In the genomic region with DNA sequence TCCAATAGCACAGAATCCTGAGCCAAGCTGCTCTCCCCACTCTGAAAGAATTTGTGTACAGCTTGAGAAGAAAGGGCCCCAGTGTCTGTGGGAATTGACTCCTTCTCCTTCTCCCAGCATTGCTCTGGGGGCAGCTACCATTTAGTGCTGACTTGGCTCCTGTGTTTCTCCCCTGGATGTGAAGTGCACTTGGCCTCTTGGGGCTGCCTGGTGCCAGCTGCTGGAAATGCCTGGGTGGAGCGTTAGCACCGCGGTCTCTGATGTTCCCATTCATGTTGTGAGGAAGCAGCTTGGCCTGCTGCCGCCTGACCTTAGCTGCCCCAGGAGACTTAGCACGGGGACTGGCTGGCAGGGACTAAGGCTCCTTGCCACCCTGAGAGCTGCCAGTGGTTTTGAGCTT, we compare ENCODE assay signal across 10 mouse cellular contexts. TPM values are rescaled to one million over a fixed set of nuclear protein-coding genes. Genes with fewer than 3 reads are reported as not detected.
DNase-seq lines count a peak whose midpoint lies in the region; ATAC-seq and TF ChIP-seq lines count a peak whose summit lies in the region.
"Had no signal": no experiment of that assay in that cellular context is flagged by ENCODE, and none has a peak within 500 bp of the region (broad histone marks: within the 10 kb centered on the region; RNA-seq: fewer than 3 reads in every experiment).

No protein-coding gene starts in this region.

- H3K4me2 ChIP-seq in forebrain, postnatal 0 days (ENCODE audit: low read depth): no peak overlapping the region
- H3K4me2 ChIP-seq in forebrain, embryonic 12.5 days: no peak overlapping the region
- no peak overlapping the region for H3K4me2 ChIP-seq in intestine, postnatal 0 days (replicated peaks; ENCODE audit: low read depth)

- WGBS in forebrain, postnatal 0 days: 79% methylated on average over 5 of the region's 5 CpGs
- 92% methylated on average over 5 of the region's 5 CpGs for WGBS in forebrain, embryonic 12.5 days
- WGBS in intestine, postnatal 0 days: 88% methylated on average over 5 of the region's 5 CpGs

- H3K4me1 ChIP-seq in forebrain, postnatal 0 days (ENCODE audit: insufficient read depth): no peaks in the 10 kb centered on the region
- H3K4me1 ChIP-seq in forebrain, embryonic 12.5 days: no peaks in the 10 kb centered on the region
- H3K4me1 ChIP-seq in intestine, postnatal 0 days (replicated peaks; ENCODE audit: control insufficient read depth, insufficient read depth, low read length): no peaks in the 10 kb centered on the region

- no peaks in the 10 kb centered on the region for H3K27me3 ChIP-seq in forebrain, postnatal 0 days (ENCODE audit: insufficient read depth, low read length)
- no peaks in the 10 kb centered on the region for H3K27me3 ChIP-seq in forebrain, embryonic 12.5 days
- no peaks in the 10 kb centered on the region for H3K27me3 ChIP-seq in intestine, postnatal 0 days (replicated peaks; ENCODE audit: control insufficient read depth, insufficient read depth, low read length)
- H3K27me3 ChIP-seq: CH12.LX had no signal

- H3K36me3 ChIP-seq in forebrain, postnatal 0 days (ENCODE audit: insufficient read depth): peaks cover 97% of the 10 kb centered on the region
- H3K36me3 ChIP-seq in forebrain, embryonic 12.5 days (replicated peaks): peaks cover 99% of the 10 kb centered on the region
- peaks cover 96% of the 10 kb centered on the region for H3K36me3 ChIP-seq in intestine, postnatal 0 days (ENCODE audit: control insufficient read depth, insufficient read depth)

- DNase-seq in forebrain, postnatal 0 days: peak; percentile 46
- peak; percentile 46 for DNase-seq in adrenal gland, postnatal 25 days
- peak; percentile 81 to 84 for DNase-seq in heart, adult 9 months (ENCODE audit: low spot score in 2 of 2)
- DNase-seq in left cerebral cortex, postnatal 14 days (ENCODE audit: low spot score in 2 of 2): peak; percentile 66 to 73
- DNase-seq in B cell, adult 2 months: no peak
- DNase-seq in testis, postnatal 14 days (ENCODE audit: low spot score): no peak

- no peak for TF ChIP-seq CTCF in forebrain, postnatal 0 days (IDR thresholded peaks at IDR 0.05; ENCODE audit: low read depth)
- TF ChIP-seq CTCF in intestine, postnatal 0 days (IDR thresholded peaks at IDR 0.05; ENCODE audit: low read depth): no peak

- H3K9me3 ChIP-seq in forebrain, postnatal 0 days (ENCODE audit: low read length): no peaks in the 10 kb centered on the region
- H3K9me3 ChIP-seq in forebrain, embryonic 12.5 days: no peaks in the 10 kb centered on the region
- H3K9me3 ChIP-seq in intestine, postnatal 0 days (ENCODE audit: control insufficient read depth): no peaks in the 10 kb centered on the region

- H3K27ac ChIP-seq in forebrain, postnatal 0 days (ENCODE audit: low read depth, low read length): no peak overlapping the region
- H3K27ac ChIP-seq in forebrain, embryonic 12.5 days: no peak overlapping the region
- H3K27ac ChIP-seq in intestine, postnatal 0 days (ENCODE audit: low read depth, low read length): no peak overlapping the region
- H3K27ac ChIP-seq: kidney, postnatal 0 days had no signal

- intact Hi-C loops in left cerebral cortex, postnatal 14 days (cut with DNase I): no loop called here

- H3K4me3 ChIP-seq in forebrain, postnatal 0 days (ENCODE audit: low read depth, low read length): no peak overlapping the region
- H3K4me3 ChIP-seq in forebrain, embryonic 12.5 days (replicated peaks): no peak overlapping the region
- H3K4me3 ChIP-seq in intestine, postnatal 0 days (ENCODE audit: low read depth, low read length): no peak overlapping the region

- no peak overlapping the region for H3K9ac ChIP-seq in forebrain, postnatal 0 days
- H3K9ac ChIP-seq in forebrain, embryonic 12.5 days: no peak overlapping the region
- H3K9ac ChIP-seq in intestine, postnatal 0 days (ENCODE audit: low read depth, low read length): no peak overlapping the region

- peak; percentile 85 for ATAC-seq in forebrain, postnatal 0 days
- ATAC-seq in forebrain, embryonic 12.5 days (ENCODE audit: low FRiP score): no peak
- no peak for ATAC-seq in intestine, postnatal 0 days

RNA-seq across cellular contexts. Expression of gene Tbc1d10a, which starts 12.0 kb away (rescaled TPM):
- total RNA-seq in forebrain, postnatal 0 days (2014; rRNA removed): 41.9 and 42.0 TPM in 2 replicates
- 33.1 and 37.6 TPM in 2 replicates for polyA plus RNA-seq in forebrain, postnatal 0 days (2015; fragmentation: Nextera tagmentation; extraction: Ambion mirVana)
- polyA plus RNA-seq in forebrain, embryonic 12.5 days (2016; fragmentation: Nextera tagmentation; extraction: Ambion mirVana): 22.3 and 26.7 TPM in 2 replicates
- total RNA-seq in adrenal gland, postnatal 25 days (2021): 15.6 and 15.8 TPM in 2 replicates
- 10 to 100 TPM; 32.9 to 33.2 TPM for total RNA-seq in left cerebral cortex, postnatal 14 days (2021)
- 37.2 and 40.8 TPM in 2 replicates for polyA plus RNA-seq in intestine, postnatal 0 days (2015; fragmentation: Nextera tagmentation; extraction: Ambion mirVana)

RNA-seq across cellular contexts. Expression of gene Sf3a1, which starts 14.4 kb away (rescaled TPM):
- total RNA-seq in forebrain, postnatal 0 days (2014; rRNA removed): 46.7 and 54.4 TPM in 2 replicates
- polyA plus RNA-seq in forebrain, postnatal 0 days (2015; fragmentation: Nextera tagmentation; extraction: Ambion mirVana): 30.6 and 34.6 TPM in 2 replicates
- 83.9 and 88.4 TPM in 2 replicates for polyA plus RNA-seq in forebrain, embryonic 12.5 days (2016; fragmentation: Nextera tagmentation; extraction: Ambion mirVana)
- total RNA-seq in adrenal gland, postnatal 25 days (2021): 42.1 and 45.6 TPM in 2 replicates
- total RNA-seq in left cerebral cortex, postnatal 14 days (2021): 10 to 100 TPM; 68.8 to 78.6 TPM
- 15.7 and 16.5 TPM in 2 replicates for polyA plus RNA-seq in intestine, postnatal 0 days (2015; fragmentation: Nextera tagmentation; extraction: Ambion mirVana)

RNA-seq across cellular contexts. Expression of gene Ccdc157, which starts 14.5 kb away (rescaled TPM):
- 13.9 and 25.0 TPM in 2 replicates for total RNA-seq in forebrain, postnatal 0 days (2014; rRNA removed)
- polyA plus RNA-seq in forebrain, postnatal 0 days (2015; fragmentation: Nextera tagmentation; extraction: Ambion mirVana): 5.2 and 7.8 TPM in 2 replicates
- polyA plus RNA-seq in forebrain, embryonic 12.5 days (2016; fragmentation: Nextera tagmentation; extraction: Ambion mirVana): 7.4 and 8.5 TPM in 2 replicates
- total RNA-seq in adrenal gland, postnatal 25 days (2021): 11.8 and 14.0 TPM in 2 replicates
- 10 to 100 TPM; 14.0 to 16.5 TPM for total RNA-seq in left cerebral cortex, postnatal 14 days (2021)
- polyA plus RNA-seq in intestine, postnatal 0 days (2015; fragmentation: Nextera tagmentation; extraction: Ambion mirVana): 1.1 and 1.7 TPM in 2 replicates

RNA-seq across cellular contexts. Expression of gene Rnf215, which starts 39.6 kb away (rescaled TPM):
- 73.9 and 90.1 TPM in 2 replicates for total RNA-seq in forebrain, postnatal 0 days (2014; rRNA removed)
- polyA plus RNA-seq in forebrain, postnatal 0 days (2015; fragmentation: Nextera tagmentation; extraction: Ambion mirVana): 37.4 and 45.4 TPM in 2 replicates
- 35.5 and 37.0 TPM in 2 replicates for polyA plus RNA-seq in forebrain, embryonic 12.5 days (2016; fragmentation: Nextera tagmentation; extraction: Ambion mirVana)
- total RNA-seq in adrenal gland, postnatal 25 days (2021): 26.1 and 31.6 TPM in 2 replicates
- 10 to 100 TPM; 35.2 to 38.0 TPM for total RNA-seq in left cerebral cortex, postnatal 14 days (2021)
- polyA plus RNA-seq in intestine, postnatal 0 days (2015; fragmentation: Nextera tagmentation; extraction: Ambion mirVana): 15.5 and 15.6 TPM in 2 replicates

RNA-seq across cellular contexts. Expression of gene Castor1, which starts 43.4 kb away (rescaled TPM):
- 5.0 and 6.9 TPM in 2 replicates for total RNA-seq in forebrain, postnatal 0 days (2014; rRNA removed)
- 4.2 and 4.9 TPM in 2 replicates for polyA plus RNA-seq in forebrain, postnatal 0 days (2015; fragmentation: Nextera tagmentation; extraction: Ambion mirVana)
- 1.8 and 2.2 TPM in 2 replicates for polyA plus RNA-seq in forebrain, embryonic 12.5 days (2016; fragmentation: Nextera tagmentation; extraction: Ambion mirVana)
- total RNA-seq in adrenal gland, postnatal 25 days (2021): 3.0 and 4.1 TPM in 2 replicates
- total RNA-seq in left cerebral cortex, postnatal 14 days (2021): 1 to 10 TPM; 4.3 to 4.9 TPM
- polyA plus RNA-seq in intestine, postnatal 0 days (2015; fragmentation: Nextera tagmentation; extraction: Ambion mirVana): 10.3 and 14.7 TPM in 2 replicates

Comparison
In these comparisons a context has a peak if more than half of its experiments do, and no peak if none do; other contexts are left out.
1. DNase-seq: peak in forebrain, postnatal 0 days (single experiment), adrenal gland, postnatal 25 days (single experiment), heart, adult 9 months (2 of 2) and left cerebral cortex, postnatal 14 days (2 of 2); none in B cell, adult 2 months (0 of 2) and testis, postnatal 14 days (single experiment).